Mouse (Mus musculus) gastrocnemius, adult 2 months (tissue): Measurements from ENCODE around the gene Zc3h10. TPM values are rescaled to one million over a fixed set of nuclear protein-coding genes. Genes with fewer than 3 reads are reported as not detected.
"Not testable (repeated sequence)": the region's sequence is repeated elsewhere in the genome, so short reads cannot be mapped to it uniquely, and the experiment has no call there.

ENCODE experiments used
- DNase-seq: peaks from one replicate; pipeline ENCODE4 v3.0.0; 2022
- H3K27ac ChIP-seq: fragments of 200-600 bp; 2 replicates; pipeline ENCODE4 v1.8.1; 2022; ENCODE audit warnings: mild to moderate bottlenecking
- H3K4me3 ChIP-seq: fragments of 200-600 bp; 2 replicates; pipeline ENCODE4 v1.8.1; 2022; ENCODE audit warnings: mild to moderate bottlenecking, moderate library complexity
- CTCF ChIP-seq: fragments of 200-600 bp; IDR thresholded peaks from 2 replicates; pipeline ENCODE4 v1.8.1; 2022; ENCODE audit warnings: antibody characterized with exemption, mild to moderate bottlenecking, moderate library complexity
- intact Hi-C: fragments of 180-260 bp; cut with DNase I; formaldehyde crosslinking; loops from one replicate; pipeline ENCODE4 v1.15.1; 2025
- total RNA-seq, 2 experiments: library from RNA; stranded (reverse); gene quantifications; 2 replicates each; pipeline ENCODE4 v1.2.3; 2021

The Zc3h10 gene
- total RNA-seq, 2 experiments from 2014 or later = 4.2 to 6.5 TPM

DNA sequence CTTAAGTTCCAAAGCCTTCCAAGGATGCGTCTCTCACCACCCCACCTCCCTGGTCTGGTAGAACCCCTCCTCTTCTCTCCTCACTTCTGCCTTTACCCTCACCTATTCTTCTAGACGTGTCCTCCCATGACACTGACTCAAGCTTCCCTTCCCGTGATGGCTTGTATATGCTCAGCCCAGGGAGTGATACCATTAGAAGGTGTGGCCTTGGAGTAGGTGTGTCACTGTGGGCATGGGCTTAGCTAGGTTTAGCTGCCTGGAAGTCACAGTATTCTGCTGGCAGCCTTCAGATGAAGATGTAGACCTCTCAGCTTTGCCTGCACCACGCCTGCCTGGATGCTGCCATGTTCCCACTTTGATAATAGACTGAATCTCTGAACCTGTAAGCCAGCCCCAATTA is 32.5 kb downstream of the Zc3h10 start:
- intact Hi-C loops = no loop called here
- Histone ChIP-seq H3K27ac (no peak overlapping the region), H3K4me3 (no peak overlapping the region)
- DNase-seq = no peak
- no peak for TF ChIP-seq CTCF

DNA sequence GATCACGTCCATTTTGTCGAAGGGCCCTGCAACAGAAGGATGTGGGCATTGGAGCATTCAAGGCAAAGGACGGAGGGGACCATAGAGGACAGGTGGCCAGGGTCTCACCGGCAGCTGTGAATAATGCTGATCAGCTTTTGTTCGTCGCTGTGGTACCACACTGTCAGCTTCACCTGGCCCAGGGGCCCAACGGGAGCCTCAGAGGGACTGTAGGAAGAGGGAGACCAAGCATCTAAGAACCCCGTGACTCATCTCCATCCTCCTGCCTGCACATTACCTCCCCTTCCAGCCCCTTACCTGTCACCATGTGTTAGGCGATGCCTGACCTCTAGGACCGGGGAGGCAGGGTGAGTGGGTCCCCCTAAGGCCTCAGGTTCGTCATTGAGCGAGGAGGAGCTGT is 35.8 kb downstream of the Zc3h10 start:
- H3K4me3 ChIP-seq = no peak overlapping the region
- intact Hi-C loops = no loop called here
- H3K27ac ChIP-seq = no peak overlapping the region
- TF ChIP-seq CTCF = no peak
- DNase-seq = no peak

- DNase-seq = no peak
- H3K27ac ChIP-seq = no peak overlapping the region
Measured at GRCm38 (mm10) chr10:128511189-128511588, 36.4 kb downstream of the Zc3h10 start.

GRCm38 (mm10) chr10:128510301-128510700 is 37.3 kb downstream of the Zc3h10 start:
- Histone ChIP-seq H3K27ac (no peak overlapping the region), H3K4me3 (no peak overlapping the region)
- intact Hi-C loops = no loop called here
- TF ChIP-seq CTCF = no peak
- DNase-seq = no peak

More at GRCm38 (mm10) chr10:128511189-128511588, 36.4 kb downstream of the Zc3h10 start:
- H3K4me3 ChIP-seq = no peak overlapping the region
- no peak for TF ChIP-seq CTCF
- intact Hi-C loops = no loop called here

DNA sequence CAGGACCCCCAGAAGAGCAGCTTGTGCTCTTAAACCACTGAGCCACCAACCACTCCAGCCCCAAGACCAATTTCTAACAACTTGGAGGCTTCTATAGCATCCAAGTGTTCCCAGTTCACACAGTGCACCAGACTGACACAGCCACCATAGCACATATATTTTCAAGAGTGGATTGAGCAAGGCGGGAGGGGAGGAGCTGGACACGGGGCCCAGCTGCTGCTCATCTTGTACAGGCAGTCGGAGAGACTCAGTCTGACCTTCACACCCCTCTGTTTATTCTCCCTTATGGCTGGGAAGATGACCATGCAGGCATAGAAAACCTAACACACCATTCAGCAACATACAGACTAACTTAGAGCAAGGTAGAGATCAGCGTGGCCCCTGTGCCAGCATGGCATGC is 37.7 kb downstream of the Zc3h10 start:
- intact Hi-C loops = loop anchor here (2.0 kb wide), 1 partner anchor 13 kb away; no protein-coding TSS in a partner anchor

GRCm38 (mm10) chr10:128509203-128509602 is 38.4 kb downstream of the Zc3h10 start:
- intact Hi-C loops = loop anchor here (2.0 kb wide), 1 partner anchor 14 kb away; no protein-coding TSS in a partner anchor
- Histone ChIP-seq H3K27ac (no peak overlapping the region), H3K4me3 (no peak overlapping the region)
- TF ChIP-seq CTCF = no peak
- DNase-seq = no peak

More for the DNA sequence above, 37.7 kb downstream of the Zc3h10 start:
- H3K4me3 ChIP-seq = no peak overlapping the region
- no peak for DNase-seq
- TF ChIP-seq CTCF = no peak
- no peak overlapping the region for H3K27ac ChIP-seq

DNA sequence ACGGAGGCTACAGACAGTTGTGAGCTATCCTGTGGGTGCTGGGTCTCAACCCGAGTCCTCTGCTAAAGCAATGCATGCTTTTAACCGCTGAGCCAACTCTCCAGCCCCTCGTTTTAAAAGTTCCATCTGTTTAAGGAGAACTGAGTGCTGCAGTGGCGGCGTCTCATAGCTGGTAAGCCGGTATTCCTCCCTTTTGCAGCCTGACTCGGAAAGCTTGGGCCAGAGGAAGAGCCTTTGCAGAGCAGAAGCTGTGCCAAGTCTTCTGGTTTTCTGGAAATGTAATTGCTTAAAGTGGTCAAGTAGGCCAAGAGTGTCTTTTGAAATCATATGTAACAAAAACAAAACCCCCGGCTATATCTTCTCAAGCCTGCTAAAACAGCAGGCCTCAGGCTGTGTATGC is 39.3 kb downstream of the Zc3h10 start:
- intact Hi-C loops = loop anchor here (2.0 kb wide), 1 partner anchor 15 kb away; no protein-coding TSS in a partner anchor
- DNase-seq = no peak
- Histone ChIP-seq H3K4me3 (no peak overlapping the region), H3K27ac (peak overlapping the region; percentile 46; the same call in 1 of the 2 replicates)
- no peak for TF ChIP-seq CTCF

GRCm38 (mm10) chr10:128505974-128506373 is 41.6 kb downstream of the Zc3h10 start:
- intact Hi-C loops = no loop called here
- no peak overlapping the region for H3K4me3 ChIP-seq
- no peak overlapping the region for H3K27ac ChIP-seq
- DNase-seq = no peak
- peak; percentile 4; the same call in 1 of the 2 replicates for TF ChIP-seq CTCF

GRCm38 (mm10) chr10:128505371-128505667 is 42.3 kb downstream of the Zc3h10 start:
- H3K27ac ChIP-seq = peak overlapping the region; percentile 88
- H3K4me3 ChIP-seq = peak overlapping the region; percentile 68; the same call in 1 of the 2 replicates
- DNase-seq, intact Hi-C loops: not testable (repeated sequence)

DNA sequence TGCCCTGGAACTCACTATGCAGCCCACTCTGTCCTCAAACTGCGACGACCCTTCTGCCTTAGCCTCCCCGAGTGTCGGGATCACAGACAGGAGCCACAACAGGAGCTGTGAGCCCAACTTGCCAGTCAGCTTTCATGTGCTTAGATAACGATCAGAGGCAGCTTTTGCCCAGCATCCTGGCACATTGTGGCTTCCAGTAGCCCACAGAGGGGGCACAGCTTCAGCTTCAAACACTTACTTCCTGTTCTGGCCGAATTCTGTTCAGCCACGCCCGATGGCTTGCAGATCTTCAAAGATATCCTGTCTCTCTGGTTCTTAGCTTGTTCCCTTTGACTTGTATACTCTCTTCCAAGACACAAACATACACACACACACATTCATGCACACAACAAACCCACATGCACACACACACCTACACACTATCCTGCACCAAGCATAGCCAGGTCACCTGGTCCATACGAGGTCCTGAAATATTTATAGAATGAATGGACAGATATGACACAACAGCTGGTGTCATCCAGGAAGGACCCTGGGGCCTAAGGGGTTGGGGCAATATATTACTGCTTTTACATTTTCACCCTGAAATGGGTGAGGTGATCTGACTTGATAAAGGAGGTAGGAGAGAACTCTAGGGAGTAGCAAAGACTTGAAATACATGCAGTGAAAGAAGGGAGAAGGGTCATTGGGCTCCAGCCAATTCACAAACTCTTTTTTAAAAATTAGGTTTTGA is 42.8 kb downstream of the Zc3h10 start:
- no peak for DNase-seq
- TF ChIP-seq CTCF = no peak
- Histone ChIP-seq H3K4me3 (peak overlapping the region; percentile 68), H3K27ac (peak overlapping the region; percentile 88)
- intact Hi-C loops = loop anchor here (5.0 kb wide), 1 partner anchor 32 kb away; no protein-coding TSS in a partner anchor

GRCm38 (mm10) chr10:128504012-128504411 is 43.6 kb downstream of the Zc3h10 start:
- TF ChIP-seq CTCF = no peak

DNA sequence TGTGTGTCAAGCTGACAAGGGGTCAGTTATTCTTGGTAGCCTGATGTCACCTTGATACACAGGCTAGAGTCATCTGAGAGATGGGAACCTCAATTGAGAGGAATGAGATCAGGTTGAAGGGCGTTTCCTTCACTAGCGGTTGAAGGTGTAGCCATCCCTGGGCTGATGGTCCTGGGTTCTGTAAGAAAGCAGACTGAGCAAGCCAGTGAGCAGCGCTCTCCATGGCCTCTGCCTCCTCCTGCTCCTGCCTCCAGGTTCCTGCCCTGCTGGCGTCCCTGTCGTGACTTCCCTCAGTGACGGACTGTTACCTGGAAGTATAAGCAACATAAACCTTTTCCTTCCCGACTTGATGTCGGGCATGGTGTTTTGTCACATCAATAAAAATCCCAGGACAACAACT is 44.0 kb downstream of the Zc3h10 start:
- Histone ChIP-seq H3K27ac (peak overlapping the region; percentile 88), H3K4me3 (peak overlapping the region; percentile 68)
- no peak for DNase-seq
- no peak for TF ChIP-seq CTCF
- intact Hi-C loops = loop anchor here (5.0 kb wide), 1 partner anchor 34 kb away; no protein-coding TSS in a partner anchor

More at GRCm38 (mm10) chr10:128504012-128504411, 43.6 kb downstream of the Zc3h10 start:
- peak overlapping the region; percentile 88 for H3K27ac ChIP-seq
- peak overlapping the region; percentile 68 for H3K4me3 ChIP-seq
- intact Hi-C loops = loop anchor here (5.0 kb wide), 1 partner anchor 33 kb away; no protein-coding TSS in a partner anchor
- DNase-seq = no peak

DNA sequence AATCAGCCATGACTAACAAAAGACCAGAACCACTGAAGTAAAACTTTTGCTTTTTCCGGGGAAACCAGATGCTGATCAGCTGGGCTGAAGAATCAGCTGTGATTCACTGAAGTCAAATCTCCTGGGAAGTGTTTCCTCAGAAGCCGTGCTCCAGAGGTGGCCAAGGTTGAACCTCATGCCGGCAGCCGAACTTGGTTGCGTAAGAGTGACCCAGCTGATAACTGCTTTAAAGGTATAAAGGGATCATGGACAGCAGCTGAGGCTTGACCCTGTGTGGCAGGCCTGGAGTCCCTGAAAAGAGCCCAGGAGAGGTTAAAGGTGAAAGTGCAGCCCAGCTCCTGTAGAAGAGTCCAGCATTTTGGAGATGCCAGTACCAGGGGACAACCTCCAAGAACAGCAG is 45.2 kb downstream of the Zc3h10 start:
- Histone ChIP-seq H3K4me3 (peak overlapping the region; percentile 68), H3K27ac (peak overlapping the region; percentile 88)
- intact Hi-C loops = loop anchor here (5.0 kb wide), 1 partner anchor 35 kb away; no protein-coding TSS in a partner anchor
- TF ChIP-seq CTCF = no peak
- peak; percentile 72 for DNase-seq
